Mouse (Mus musculus): ENCODE data around the gene Ddit4.

The Ddit4 gene

GRCm38 (mm10) chr10:59950716-59951191 lies 880 bp downstream of the Ddit4 start:
- in situ Hi-C loops (cut with MboI, MseI) = loop anchor here in 1 of 2 experiments (5.0 kb wide), 1 partner anchor 53 kb away; no protein-coding TSS in a partner anchor

GRCm38 (mm10) chr10:59949783-59950605 lies 1.6 kb downstream of the Ddit4 start:
- in situ Hi-C loops (cut with MboI, MseI) = loop anchor here (5.0 kb wide), 2 partner anchors 52 to 53 kb away; partner anchors contain the start of genes Anapc16 (in 1 of the 2) and Ascc1 (in 1 of the 2)

DNA sequence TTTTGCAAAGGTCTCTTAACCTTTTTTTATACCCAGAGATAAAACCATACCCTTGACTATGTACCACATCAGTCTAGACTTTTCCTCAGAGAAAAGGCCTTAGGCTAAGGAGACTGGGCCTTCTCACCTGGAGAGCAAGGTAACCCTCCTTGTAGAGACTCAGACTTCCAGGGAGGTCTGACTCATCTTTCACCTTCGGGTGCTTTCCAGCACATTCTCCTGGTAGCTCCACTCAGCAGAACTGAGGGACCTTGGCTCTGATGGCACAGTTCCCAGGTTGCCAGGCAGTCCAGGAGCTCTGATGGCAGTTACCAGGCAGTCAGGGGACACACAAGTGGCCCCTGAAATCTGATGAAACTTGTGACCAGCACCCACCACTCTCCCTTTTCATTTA lies 2.4 kb downstream of the Ddit4 start:
- in situ Hi-C loops (cut with MboI, MseI) = loop anchor here (5.0 kb wide), 2 partner anchors 52 to 53 kb away; partner anchors contain the start of genes Anapc16 (in 1 of the 2) and Ascc1 (in 1 of the 2)

DNA sequence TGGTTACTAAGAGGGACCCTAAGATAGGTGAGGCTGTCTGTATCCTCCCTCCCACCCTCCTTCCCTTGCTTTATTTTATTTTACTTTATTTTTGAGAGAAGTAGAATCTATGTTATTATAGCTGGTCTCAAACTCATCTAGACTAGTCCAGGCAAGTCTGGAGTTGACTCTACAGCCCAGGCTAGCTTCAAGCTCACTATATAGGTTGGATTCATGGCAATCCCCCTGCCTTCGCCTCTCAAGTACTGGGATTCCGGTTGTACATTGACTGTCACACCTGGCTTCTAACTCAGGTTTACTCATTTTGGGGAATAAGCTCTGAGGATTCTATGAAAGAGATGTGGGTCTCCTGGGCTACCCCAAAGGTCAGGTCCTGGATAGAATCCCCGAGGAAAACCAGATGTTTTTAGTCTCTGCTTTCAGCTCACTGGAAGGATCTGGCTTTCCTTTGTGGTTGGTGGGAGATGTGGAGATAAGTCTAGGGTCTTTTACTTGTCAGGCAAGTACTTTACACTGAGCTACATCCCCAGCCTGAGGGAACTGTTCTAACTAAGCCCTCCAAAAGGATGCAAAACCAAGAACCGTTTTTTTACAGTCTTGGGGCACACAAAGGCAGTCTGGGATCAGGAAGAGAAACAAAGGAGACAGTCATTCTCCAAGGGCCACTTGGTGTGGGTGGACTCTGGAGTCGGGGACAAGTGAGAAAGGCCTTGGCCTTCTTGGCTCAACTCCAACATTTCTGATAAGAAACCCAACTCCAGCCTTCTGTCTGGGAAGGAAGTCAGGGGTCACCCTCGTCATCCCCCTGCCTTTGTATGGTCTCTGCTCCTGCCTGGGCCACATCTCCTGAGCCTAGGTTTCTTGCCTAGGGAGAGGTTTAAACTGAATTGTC lies 3.0 kb downstream of the Ddit4 start:
- in situ Hi-C loops (cut with MboI, MseI) = loop anchor here (5.0 kb wide), 2 partner anchors 51 to 54 kb away; partner anchors contain the start of genes Anapc16 (in 1 of the 2) and Ascc1 (in 1 of the 2)

DNA sequence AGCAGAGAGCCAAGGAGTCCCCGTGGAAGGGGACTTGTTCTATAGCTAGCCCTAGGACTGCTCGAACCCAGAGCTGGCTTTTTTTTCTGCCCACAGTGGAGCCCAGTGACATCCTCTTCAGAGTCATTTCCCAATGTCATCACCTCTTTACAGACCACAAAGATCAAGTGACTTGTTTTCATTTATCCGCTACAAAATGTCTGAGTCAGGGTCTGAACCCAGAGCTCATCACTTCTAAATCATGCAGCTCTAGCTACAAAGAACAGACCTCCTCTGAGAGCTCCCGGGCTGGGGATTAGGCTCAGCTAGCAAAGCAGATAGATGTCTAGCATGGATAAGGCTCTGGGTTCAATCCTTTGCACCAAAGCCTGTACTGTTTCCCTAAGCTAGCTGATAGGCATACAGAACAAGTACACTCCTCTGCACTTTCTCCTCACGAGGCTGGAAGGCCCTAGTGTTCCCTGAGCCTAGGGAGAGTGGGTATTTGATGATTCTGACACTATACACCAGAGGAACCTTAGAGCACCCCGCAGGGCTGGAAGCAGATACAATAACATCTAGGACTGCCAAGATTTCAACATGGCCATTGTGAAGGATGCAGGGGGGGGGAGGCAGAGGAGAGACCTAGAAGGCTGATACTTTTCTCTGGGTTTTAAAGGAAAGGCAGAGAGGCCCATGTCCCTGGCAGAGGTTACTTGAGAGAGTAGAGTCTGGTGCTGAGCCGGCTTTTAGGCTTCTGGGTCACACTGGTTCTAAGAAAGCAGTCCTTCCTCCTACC lies 4.1 kb downstream of the Ddit4 start:
- in situ Hi-C loops (cut with MboI, MseI) = loop anchor here (5.0 kb wide), 2 partner anchors 50 to 55 kb away; partner anchors contain the start of genes Anapc16 (in 1 of the 2) and Ascc1 (in 1 of the 2)

- in situ Hi-C loops (cut with MboI, MseI) = loop anchor here (5.0 kb wide), 2 partner anchors 49 to 56 kb away; partner anchors contain the start of genes Anapc16 (in 1 of the 2) and Ascc1 (in 1 of the 2)
These were observed 5.3 kb downstream of the Ddit4 start for GRCm38 (mm10) chr10:59946362-59946761.

DNA sequence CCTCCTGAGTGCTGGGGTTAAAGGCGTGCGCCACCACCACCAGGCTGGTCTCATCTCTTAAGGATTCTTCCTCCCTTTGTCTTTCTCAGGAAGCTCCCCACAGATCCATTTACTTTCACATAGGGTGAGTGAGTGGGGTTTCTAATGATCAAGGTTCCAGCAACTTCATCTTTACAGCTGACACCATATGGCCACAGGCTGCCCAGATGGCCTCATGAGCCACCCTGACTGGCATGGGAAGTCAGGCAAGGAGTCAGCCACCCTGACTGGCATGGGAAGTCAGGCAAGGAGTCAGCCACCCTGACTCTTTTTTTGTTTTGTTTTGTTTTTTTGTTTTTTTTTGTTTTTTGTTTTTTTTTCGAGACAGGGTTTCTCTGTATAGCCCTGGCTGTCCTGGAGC lies 6.2 kb downstream of the Ddit4 start:
- in situ Hi-C loops (cut with MboI, MseI) = loop anchor here (5.0 kb wide), 2 partner anchors 48 to 57 kb away; partner anchors contain the start of genes Anapc16 (in 1 of the 2) and Ascc1 (in 1 of the 2)

GRCm38 (mm10) chr10:59943421-59943989 lies 8.1 kb downstream of the Ddit4 start:
- in situ Hi-C loops (cut with MboI, MseI) = no loop called here

GRCm38 (mm10) chr10:59942847-59943420 lies 8.7 kb downstream of the Ddit4 start:
- in situ Hi-C loops (cut with MboI, MseI) = no loop called here

DNA sequence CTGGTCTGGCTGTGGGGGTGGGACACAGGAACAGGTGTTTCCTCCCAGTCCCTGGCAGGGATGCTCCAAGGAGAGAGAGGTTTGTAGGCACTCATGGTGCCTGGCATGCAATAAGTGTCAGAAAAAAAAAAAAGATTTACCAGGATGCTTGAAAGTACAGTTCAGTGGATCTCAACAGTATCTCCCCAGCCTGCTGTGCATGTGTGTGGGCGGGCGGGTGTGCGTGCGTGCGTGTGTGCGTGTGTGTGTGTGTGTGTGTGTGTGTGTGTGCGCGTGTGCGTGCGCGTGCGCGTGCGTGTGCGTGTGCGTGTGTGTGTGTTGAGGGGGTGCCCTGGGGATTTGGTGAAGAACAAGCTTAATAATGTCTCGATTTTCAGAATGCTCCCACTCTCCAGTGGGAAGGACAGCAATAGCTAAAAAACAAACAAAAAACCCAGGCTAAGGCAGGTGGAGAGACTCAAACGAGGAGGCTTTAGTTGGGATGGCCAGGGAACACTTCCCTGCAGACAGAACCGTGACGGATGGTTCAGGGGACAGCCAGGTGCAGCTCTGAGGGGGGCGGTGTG lies 9.3 kb downstream of the Ddit4 start:
- in situ Hi-C loops (cut with MboI, MseI) = no loop called here

DNA sequence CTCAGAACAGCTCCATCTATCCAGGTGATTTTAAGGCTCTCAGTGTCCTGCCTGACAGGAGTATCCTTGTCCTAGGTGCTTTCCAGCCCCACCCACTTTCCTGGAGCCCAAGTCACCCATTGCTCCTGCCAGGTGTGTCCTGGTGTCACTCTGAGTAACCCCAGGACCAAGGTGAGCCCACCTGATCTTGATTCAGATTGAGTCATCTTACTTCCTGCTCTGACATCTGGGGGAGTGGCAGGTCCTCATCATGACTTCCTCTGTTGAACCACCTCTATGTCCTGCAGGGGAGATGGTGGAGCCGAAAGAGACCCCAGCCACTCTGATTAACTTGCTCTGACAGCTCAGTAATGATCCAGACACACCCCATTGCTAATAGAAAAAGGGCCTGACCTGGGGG lies 12.6 kb downstream of the Ddit4 start:
- in situ Hi-C loops (cut with MboI, MseI) = no loop called here

DNA sequence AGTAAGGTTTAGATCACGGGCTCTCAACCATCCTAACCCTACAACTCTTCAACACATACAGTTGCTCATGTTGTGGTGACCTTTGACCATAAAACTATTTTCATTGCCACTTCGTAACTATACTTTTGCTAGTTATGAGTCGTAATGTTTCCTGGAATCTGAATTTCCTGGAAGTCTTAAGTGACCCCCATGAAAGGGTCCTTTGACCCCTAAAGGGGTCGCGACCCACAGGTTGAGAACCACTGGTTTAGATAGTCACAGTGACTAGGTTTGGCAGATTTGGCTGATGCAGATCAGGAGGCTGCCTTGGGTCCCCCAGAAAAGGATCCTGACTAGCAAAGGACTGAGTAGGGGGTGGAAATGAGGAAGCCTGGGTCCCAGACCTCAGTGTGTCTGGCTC lies 13.0 kb downstream of the Ddit4 start:
- in situ Hi-C loops (cut with MboI, MseI) = no loop called here

GRCm38 (mm10) chr10:59936058-59936856 lies 15.4 kb downstream of the Ddit4 start:
- in situ Hi-C loops (cut with MboI, MseI) = no loop called here

DNA sequence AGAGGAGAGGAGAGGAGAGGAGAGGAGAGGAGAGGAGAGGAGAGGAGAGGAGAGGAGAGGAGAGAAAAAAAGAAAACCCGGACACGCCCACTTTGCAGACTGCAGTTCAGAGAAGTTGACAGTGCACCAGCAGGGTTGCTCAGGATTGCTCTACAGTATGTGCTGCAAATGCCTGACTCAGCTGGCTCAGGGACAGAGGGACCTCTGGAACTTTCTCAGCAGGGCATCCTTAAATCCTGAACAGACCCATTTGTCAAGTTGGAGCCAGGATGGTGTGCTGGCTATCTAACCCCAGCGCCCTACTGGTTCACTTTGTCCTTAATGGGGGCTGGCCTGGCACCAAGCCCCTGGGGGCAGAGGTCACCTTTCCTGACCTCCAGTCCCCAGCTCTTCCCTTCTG lies 17.6 kb downstream of the Ddit4 start:
- in situ Hi-C loops (cut with MboI, MseI) = no loop called here

- in situ Hi-C loops (cut with MboI, MseI) = no loop called here
These were observed 19.1 kb downstream of the Ddit4 start for GRCm38 (mm10) chr10:59932521-59932920.

GRCm38 (mm10) chr10:59930996-59931395 lies 20.6 kb downstream of the Ddit4 start:
- in situ Hi-C loops (cut with MboI, MseI) = no loop called here

GRCm38 (mm10) chr10:59929205-59929604 lies 22.4 kb downstream of the Ddit4 start:
- in situ Hi-C loops (cut with MboI, MseI) = no loop called here

GRCm38 (mm10) chr10:59924305-59924704 lies 27.3 kb downstream of the Ddit4 start:
- in situ Hi-C loops (cut with MboI, MseI) = loop anchor here (25.0 kb wide), 2 partner anchors 463 to 813 kb away; partner anchors contain the start of gene Gm17455 (in 1 of the 2)

- in situ Hi-C loops (cut with MboI, MseI) = loop anchor here (25.0 kb wide), 2 partner anchors 464 to 814 kb away; partner anchors contain the start of gene Gm17455 (in 1 of the 2)
These were observed 28.1 kb downstream of the Ddit4 start for GRCm38 (mm10) chr10:59923493-59923892.

Data from T-helper 17 cell (primary cell).